ENCODE assay signal across 25 mouse cellular contexts in genomic region chr16:19062557-19063400, GRCm38 (mm10).
"Had no signal": no experiment of that assay in that cellular context is flagged by ENCODE, and none has a peak within 500 bp of the region (broad histone marks: within the 10 kb centered on the region; RNA-seq: fewer than 3 reads in every experiment).

No protein-coding gene starts in this region.

- H3K9ac ChIP-seq: heart, embryonic 13.5 days; heart, embryonic 15.5 days; hindbrain, embryonic 13.5 days; hindbrain, embryonic 15.5 days; kidney, embryonic 15.5 days; limb, embryonic 13.5 days; limb, embryonic 15.5 days had no signal

- H3K4me1 ChIP-seq: heart, embryonic 13.5 days; heart, embryonic 15.5 days; hindbrain, embryonic 13.5 days; hindbrain, embryonic 15.5 days; kidney, embryonic 15.5 days; limb, embryonic 13.5 days; limb, embryonic 15.5 days had no signal

- DNase-seq: gastrocnemius, adult 2 months; gastrocnemius, postnatal 10 days; gastrocnemius, postnatal 25 days; heart, adult 11 months; heart, adult 2 months; heart, postnatal 14 days; heart, postnatal 36 days; kidney, adult 11 months; kidney, adult 2 months; kidney, adult 9 months; kidney, postnatal 14 days; kidney, postnatal 36 days; layer of hippocampus, adult 9-11 months; layer of hippocampus, postnatal 36 days; left cerebral cortex, postnatal 4 days had no signal

- H3K9me3 ChIP-seq: heart, embryonic 13.5 days; heart, embryonic 15.5 days; hindbrain, embryonic 13.5 days; hindbrain, embryonic 15.5 days; kidney, embryonic 15.5 days; limb, embryonic 13.5 days; limb, embryonic 15.5 days had no signal

- H3K4me2 ChIP-seq: heart, embryonic 11.5 days; heart, embryonic 13.5 days; heart, embryonic 15.5 days; hindbrain, embryonic 13.5 days; hindbrain, embryonic 15.5 days; kidney, embryonic 15.5 days; limb, embryonic 13.5 days; limb, embryonic 15.5 days had no signal

- H3K27ac ChIP-seq: gastrocnemius, adult 2 months; heart, adult 2 months; heart, embryonic 13.5 days; heart, embryonic 15.5 days; hindbrain, embryonic 13.5 days; hindbrain, embryonic 15.5 days; hindbrain, postnatal 0 days; kidney, embryonic 15.5 days; kidney, postnatal 0 days; limb, embryonic 13.5 days; limb, embryonic 15.5 days had no signal

- H3K27me3 ChIP-seq: heart, embryonic 13.5 days; heart, embryonic 15.5 days; hindbrain, embryonic 13.5 days; hindbrain, embryonic 15.5 days; kidney, embryonic 15.5 days; limb, embryonic 13.5 days; limb, embryonic 15.5 days had no signal

- H3K36me3 ChIP-seq: heart, embryonic 13.5 days; heart, embryonic 15.5 days; hindbrain, embryonic 13.5 days; hindbrain, embryonic 15.5 days; kidney, embryonic 15.5 days; limb, embryonic 13.5 days; limb, embryonic 15.5 days had no signal

- H3K4me3 ChIP-seq: gastrocnemius, adult 2 months; heart, adult 2 months; heart, embryonic 13.5 days; heart, embryonic 15.5 days; hindbrain, embryonic 13.5 days; hindbrain, embryonic 15.5 days; kidney, embryonic 15.5 days; limb, embryonic 13.5 days; limb, embryonic 15.5 days had no signal
